Mouse (Mus musculus) skeletal muscle tissue, adult 2 months (tissue): ENCODE measurements around the gene Shb.

Experiments used
- DNase-seq: peaks from one replicate; pipeline ENCODE4 v3.0.0-alpha.2; 2012; ENCODE audit warnings: low read depth, low spot score

Shb gene

DNA sequence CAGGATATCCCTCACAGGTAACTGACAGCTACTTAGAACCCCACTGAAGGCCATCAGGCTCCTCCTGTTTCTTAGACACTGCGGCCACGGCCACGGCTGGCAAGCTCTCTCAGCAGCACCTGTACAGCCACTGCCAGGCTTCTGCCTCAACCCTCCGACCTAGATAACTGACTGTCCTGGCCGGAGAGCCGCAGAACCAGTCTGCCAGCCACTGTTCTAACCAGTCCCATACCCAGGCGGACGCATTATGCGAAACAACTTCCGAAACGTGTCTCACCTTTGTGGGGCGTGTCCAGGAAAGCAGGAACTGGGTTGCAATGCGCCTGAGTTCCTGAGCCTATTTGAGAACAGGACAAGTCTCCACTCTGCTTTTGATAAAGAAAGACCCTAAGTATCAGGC lies 50.0 kb downstream of the Shb start:
- DNase-seq: no peak

DNA sequence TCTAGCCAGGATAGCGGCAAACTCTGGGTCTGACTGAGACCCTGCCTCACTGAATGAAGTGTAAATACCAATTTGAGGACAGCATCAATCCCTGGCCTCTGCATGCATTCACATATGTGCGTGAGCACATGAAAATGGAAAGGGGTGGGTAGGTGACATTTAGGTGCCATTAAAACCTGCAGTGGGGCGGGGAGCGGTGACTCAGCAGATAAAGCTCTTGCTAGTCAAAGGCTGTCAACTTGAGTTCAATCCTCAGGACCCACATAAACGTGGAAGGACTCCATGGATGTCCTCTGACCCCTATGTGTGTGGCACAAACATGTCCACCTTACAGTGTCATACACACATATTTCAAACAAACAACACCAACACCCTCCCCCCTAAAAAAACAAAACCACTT lies 50.8 kb downstream of the Shb start:
- no peak for DNase-seq

- DNase-seq: no peak
These were observed 51.7 kb downstream of the Shb start for GRCm38 (mm10) chr4:45480595-45480994.

GRCm38 (mm10) chr4:45479433-45479832 lies 52.8 kb downstream of the Shb start:
- DNase-seq: no peak

- no peak for DNase-seq
These were observed 54.1 kb downstream of the Shb start for GRCm38 (mm10) chr4:45478178-45478577.

DNA sequence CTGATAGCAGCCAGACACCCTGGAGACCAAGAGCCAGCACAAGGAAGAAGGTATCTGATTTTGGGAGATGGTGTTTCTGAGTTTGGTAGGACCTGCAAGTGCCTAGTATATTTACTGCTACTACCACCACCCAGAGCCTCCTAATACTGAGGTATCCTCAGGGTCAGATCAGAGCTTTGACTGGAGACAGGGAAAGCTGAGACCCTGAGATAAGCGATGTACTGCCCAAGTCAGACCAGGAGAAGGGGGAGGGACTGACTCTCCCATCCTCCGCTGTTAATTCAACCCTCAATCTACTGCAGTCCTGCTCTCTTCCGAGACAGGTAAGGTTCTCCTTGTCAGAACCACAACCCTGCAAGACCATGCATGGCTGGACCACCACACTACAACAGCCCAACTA lies 55.2 kb downstream of the Shb start:
- no peak for DNase-seq

DNA sequence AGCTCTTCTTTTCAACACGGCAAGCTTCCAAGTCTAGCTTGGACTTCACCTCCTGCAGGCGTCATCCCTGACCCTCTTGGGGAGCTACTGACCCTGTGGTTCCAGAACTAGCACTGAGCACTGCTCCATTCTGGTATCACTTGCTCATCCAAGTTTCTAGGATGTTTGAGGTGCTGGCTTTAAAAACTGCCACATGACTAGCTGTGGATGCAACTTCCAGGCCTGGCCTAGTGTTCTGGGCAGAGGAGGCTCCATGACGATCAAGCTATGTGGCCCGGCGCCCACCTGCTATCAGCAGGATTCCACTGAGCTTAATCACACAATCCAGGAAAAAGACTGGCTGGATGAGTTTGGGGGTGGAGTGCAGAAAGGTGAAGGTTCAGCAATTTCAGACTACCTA lies 57.4 kb downstream of the Shb start:
- peak; percentile 72 for DNase-seq

DNA sequence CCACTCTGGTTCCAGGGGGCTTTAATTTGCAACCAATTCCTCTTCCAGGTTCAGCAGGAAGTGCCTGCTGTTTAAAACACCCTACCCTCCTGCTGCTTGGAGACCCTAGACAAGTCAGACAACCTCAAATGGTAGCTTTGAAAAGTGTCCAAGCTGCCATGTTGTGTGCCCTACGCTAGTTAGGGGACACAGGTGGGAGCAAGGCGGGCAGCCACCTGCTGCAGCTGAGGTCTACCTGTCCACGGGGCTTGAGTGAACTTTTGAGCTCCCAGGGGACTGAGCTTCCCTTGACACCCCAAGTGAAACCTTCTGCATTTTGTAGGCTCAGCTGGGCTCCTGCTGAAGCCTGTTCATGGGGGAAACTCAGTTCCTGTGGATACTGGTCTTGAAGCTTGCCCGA lies 58.1 kb downstream of the Shb start:
- no peak for DNase-seq

GRCm38 (mm10) chr4:45473129-45473528 lies 59.1 kb downstream of the Shb start:
- DNase-seq: peak; percentile 96

GRCm38 (mm10) chr4:45472706-45473105 lies 59.6 kb downstream of the Shb start:
- no peak for DNase-seq

GRCm38 (mm10) chr4:45471654-45472556 lies 60.4 kb downstream of the Shb start:
- DNase-seq: no peak

DNA sequence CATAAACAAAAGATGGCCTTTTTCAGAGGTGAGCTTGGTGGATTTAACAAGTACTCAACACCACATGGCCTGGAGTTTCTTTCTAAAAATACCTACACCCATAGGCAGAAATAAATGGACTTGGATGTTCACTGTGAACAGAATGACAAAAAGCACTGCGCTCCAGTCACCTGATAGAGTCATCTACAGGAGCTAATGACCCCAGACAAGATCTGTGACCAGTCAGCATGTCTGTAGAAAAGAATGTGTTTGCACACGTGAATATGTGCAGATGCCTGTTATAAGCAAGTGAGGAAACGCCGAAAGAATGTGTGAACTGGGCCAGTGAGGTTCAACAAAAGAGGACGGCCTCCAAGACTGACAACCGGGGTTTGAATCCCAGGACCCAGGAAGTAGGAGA lies 63.2 kb downstream of the Shb start:
- no peak for DNase-seq

DNA sequence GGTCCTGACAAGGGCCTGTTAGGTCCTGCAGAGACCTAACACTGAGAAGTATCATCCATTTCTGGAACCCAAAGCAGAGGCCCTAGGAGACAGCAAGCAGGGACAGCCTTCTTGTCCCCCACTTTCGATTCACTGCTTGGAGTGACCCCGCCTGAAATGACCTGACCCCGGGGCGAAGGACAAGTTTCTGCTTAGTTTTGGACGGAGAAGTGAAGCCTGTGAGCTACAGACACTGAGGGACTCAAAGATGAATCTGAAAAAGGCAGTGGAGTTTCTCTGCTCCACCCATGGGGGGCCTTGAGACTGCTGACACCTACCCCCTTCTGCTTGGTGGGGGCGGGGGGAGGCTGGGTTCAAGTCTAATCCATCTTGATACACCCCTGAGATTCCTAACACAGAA lies 63.8 kb downstream of the Shb start:
- DNase-seq: no peak

DNA sequence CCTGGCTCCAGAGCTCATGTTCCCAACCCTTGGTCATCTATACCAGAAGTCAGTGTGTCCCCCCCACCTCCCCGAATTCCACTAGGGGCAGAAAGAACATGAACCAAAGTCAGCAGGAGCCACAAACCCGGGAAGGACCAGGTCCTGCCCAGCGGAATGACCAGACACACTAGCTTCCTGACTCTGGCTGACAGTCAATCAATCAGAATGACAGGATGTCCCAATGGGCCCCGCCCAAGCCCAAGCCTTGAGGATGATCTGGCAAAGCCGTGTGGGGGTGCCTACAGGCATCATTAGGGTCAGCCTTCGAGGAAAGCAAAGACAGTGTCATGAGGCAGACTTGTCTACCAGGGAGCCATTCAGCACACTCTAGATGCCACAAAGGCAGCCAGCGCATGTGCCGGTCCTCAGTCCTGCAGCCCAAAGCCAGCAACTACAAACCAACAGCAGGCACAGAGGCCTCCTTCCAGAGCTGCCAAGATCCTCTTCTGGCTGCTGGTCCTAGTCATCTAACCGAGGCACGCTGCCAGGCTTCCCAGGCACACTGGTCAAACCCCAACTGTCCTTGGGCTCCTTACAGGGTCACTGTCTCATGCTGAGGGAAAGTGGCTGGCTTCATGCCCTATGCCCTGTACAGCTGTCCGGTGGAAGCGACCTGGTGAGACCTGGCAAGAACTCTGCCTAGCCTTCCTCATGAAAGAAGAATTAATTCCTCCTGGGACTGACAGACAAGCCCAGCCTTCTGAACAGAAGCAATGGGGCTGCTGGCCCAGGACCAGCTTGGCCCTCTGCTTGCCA lies 65.0 kb downstream of the Shb start:
- peak; percentile 94 for DNase-seq

GRCm38 (mm10) chr4:45464941-45465340 lies 67.3 kb downstream of the Shb start:
- no peak for DNase-seq

- DNase-seq: no peak
These were observed 67.7 kb downstream of the Shb start for GRCm38 (mm10) chr4:45464528-45464927.

DNA sequence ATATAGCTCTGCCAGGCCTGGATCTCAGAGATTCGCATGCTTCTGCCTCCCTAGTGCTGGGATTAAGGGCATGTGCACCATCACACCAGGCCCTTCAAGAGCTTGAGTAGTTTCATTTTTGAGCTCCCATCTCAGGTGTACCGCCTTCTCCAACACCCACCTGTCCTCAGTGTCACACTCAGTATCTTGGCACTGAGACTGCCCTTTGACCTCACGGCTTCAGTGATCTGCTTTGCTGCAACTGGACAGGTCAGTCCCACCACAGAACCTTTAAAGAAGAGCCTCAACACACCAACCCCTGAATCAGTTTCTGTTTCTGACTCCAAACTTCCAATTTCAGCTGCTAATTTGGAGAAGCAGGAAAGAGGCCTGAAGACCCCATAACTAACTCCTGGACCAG lies 68.1 kb downstream of the Shb start:
- no peak for DNase-seq

- no peak for DNase-seq
These were observed 69.6 kb downstream of the Shb start for GRCm38 (mm10) chr4:45462628-45463027.

- DNase-seq: peak; percentile 65
These were observed 70.6 kb downstream of the Shb start for GRCm38 (mm10) chr4:45461661-45462060.

- DNase-seq: no peak
These were observed 72.9 kb downstream of the Shb start for GRCm38 (mm10) chr4:45459375-45459774.

DNA sequence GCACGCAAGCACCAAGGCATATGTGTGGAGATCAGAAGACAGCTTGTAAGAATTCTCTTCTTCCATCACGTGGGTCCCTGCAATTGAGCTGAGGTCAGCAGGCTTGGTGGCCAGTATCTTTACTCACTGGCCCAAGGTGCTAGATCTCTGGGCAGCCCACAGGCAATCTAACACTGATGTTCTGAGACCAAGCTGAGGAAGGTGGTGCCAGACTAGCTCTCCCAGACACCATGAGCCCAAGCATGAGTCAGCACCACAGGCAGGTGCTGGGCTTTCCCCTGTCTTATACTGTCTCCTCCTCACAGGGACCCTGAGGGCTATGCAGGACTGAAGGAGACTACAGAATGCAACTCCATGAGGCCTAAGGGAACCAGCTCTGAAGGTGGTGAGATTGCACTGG lies 74.7 kb downstream of the Shb start:
- peak; percentile 31 for DNase-seq

GRCm38 (mm10) chr4:45455001-45455400 lies 77.3 kb downstream of the Shb start:
- no peak for DNase-seq
